Mouse (Mus musculus): Measurements from ENCODE around the gene Dab1. TPM values are rescaled to one million over a fixed set of nuclear protein-coding genes. Genes with fewer than 3 reads are reported as not detected.

The Dab1 gene
- not detected for polyA plus RNA-seq (2017; shearing (Covaris generic))

DNA sequence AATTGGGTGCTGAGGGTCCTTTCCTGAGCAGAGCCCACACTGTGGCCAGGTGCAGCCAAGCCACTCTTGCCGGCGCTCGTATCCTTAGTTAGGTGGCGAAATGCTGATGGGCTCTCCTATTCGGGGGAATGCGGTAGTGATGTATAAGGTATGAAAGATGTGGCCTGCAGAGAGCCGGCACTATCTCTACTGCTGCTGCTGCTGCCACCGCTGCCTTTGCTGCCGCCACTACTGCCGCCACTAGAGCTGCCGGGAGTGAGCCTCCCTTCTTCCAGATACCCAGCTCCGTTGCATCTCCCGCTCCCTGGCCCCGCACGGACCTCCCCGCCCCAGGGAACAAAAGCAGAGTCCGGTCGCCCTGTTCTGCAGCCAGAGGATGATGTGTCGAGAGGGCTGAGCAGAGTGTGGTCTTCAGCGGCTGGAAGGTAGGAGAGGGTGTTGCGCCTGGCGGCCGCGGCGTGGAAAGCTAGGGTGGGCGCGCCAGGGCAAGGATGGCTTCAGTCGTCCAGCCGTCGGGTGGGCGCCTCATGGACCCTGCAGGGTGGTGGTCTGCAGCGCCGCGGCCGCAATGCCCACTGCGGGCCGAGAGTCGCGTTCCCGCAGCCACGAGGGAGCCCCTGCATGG is at the start of gene Dab1:
Gene Dab1 (plus strand): TSS at position 39 of the 625 bp plus-strand sequence.

DNA sequence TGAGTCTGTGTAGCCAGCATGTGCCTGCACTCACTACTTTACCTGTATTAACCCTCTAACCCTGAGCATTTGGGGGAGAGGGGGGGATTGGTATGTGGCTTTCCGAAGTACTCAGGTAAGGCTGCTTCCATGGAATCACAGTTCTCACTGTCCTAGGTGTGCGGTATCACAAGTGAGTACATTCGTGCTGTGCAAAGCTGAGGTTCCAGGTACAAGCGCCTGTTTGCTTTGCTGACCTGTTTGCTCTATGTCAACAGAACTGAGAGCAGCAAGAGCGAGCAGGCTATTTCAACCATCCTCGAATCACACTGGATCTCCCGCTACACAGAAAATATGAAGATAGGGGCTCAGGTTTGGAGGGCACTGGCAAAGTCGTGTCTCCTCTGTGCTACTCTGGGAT is 1146.9 kb downstream of the Dab1 start, which contains the start of gene C8b:
Gene C8b (plus strand): TSS at position 253 of the 400 bp plus-strand sequence.

